Mouse (Mus musculus) erythroblast, embryonic 14.5 days (primary cell): ENCODE results near the gene Fam78a. TPM values are rescaled to one million over a fixed set of nuclear protein-coding genes. Genes with fewer than 3 reads are reported as not detected.
A peak's percentile ranks its signal among the peaks of the same experiment; 100 is the strongest.

Experiments
- H3K27me3 ChIP-seq: 2 replicates; pipeline ENCODE4 v1.6.1; 2012; ENCODE audit warnings: inconsistent platforms; ENCODE audit not compliant: control insufficient read depth
- H3K36me3 ChIP-seq: 2 replicates; pipeline ENCODE4 v1.6.1; 2012; ENCODE audit warnings: mild to moderate bottlenecking, inconsistent platforms; ENCODE audit not compliant: control insufficient read depth
- H3K4me1 ChIP-seq: 2 replicates; pipeline ENCODE4 v1.6.1; 2012; ENCODE audit warnings: inconsistent platforms; ENCODE audit not compliant: control insufficient read depth
- H3K4me3 ChIP-seq: replicated peaks from 2 replicates; pipeline ENCODE3; 2012; ENCODE audit warnings: moderate library complexity, mild to moderate bottlenecking, inconsistent platforms
- H3K9me3 ChIP-seq: 2 replicates; pipeline ENCODE4 v1.6.1; 2012; ENCODE audit warnings: low read length, inconsistent platforms, mixed read lengths; ENCODE audit not compliant: control insufficient read depth
- GATA1 ChIP-seq: IDR thresholded peaks from 2 replicates; pipeline ENCODE4 v1.6.1; 2012; ENCODE audit warnings: low read length, inconsistent platforms, mixed read lengths
- TAL1 ChIP-seq: IDR thresholded peaks from 3 replicates; pipeline ENCODE4 v1.6.1; 2012; ENCODE audit warnings: low read length, inconsistent platforms, mixed read lengths
- polyA plus RNA-seq: library from polyadenylated mRNA; stranded (reverse); fragments of >175 nt; gene quantifications from 2 replicates; pipeline ENCODE4 v1.2.3, GENCODE M21; 2012

Gene Fam78a
- polyA plus RNA-seq, 1 experiment = 12.5 TPM

DNA sequence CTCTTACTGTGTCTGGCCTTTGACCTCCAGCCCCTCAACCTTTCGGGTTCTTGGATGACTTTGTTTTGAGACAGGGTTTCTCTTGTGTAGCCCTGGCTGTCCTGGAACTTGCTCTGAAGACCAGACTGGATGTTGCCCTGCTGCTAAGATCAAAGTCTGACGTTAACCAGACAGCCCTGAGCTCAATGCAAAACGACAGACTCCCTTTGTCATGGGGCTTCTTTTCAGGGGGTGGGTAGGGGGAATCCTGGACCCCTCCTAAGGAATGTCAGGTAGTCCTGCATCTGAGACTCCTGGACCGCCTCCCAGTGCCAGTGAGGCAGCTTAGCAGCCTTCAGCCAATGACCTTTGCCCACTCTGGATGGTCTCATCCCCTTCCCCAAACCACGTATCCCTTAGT is 25.9 kb downstream of the Fam78a start:
- Histone ChIP-seq H3K36me3 (peaks cover 53% of the 10 kb centered on the region), H3K4me3 (no peak overlapping the region), H3K9me3 (no peaks in the 10 kb centered on the region), H3K4me1 (peaks cover 88% of the 10 kb centered on the region), H3K27me3 (no peaks in the 10 kb centered on the region)
- TF ChIP-seq TAL1 (no peak), GATA1 (no peak)

DNA sequence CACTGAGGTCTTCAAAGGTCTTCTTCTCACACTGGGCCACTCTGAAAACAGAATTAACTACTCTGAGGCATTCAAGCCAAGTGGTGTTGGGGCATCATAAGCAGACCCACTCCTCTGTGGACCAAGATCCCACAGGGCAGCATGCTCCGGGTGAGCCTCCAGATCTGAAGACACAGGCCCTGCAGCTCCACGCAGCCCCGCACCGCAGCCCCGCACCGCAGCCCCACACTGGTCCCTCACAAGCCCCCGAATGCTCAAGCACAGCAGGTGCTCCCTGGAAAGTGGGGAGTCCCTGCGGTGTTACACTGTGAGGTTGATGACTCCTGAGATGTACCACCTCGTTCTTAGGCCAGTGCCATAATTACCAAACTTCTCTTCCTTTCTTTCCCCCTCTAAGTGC is 26.4 kb downstream of the Fam78a start:
- Histone ChIP-seq H3K36me3 (peaks cover 53% of the 10 kb centered on the region), H3K4me1 (peaks cover 83% of the 10 kb centered on the region), H3K9me3 (no peaks in the 10 kb centered on the region), H3K4me3 (no peak overlapping the region), H3K27me3 (no peaks in the 10 kb centered on the region)
- no peak for TF ChIP-seq GATA1
- TF ChIP-seq TAL1 = no peak

DNA sequence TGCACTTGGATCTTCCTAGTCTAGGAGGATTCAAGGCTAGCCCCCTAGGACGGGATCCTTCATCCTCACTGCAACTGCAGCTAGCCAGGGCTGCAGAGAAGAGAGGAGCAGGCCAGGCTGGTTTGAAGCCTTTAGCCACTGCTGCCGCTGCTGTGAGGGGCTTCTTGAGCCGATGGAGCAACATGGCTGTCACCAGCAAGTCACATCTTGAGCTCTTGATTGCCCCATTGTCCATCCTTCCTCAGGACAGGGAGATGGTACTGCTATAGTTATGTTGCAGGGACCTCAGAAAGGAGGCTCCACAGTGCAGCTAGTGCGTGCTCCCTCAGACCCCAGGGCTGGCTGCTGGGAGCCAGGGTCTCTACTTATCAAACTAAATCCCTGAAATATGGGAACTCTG is 26.9 kb downstream of the Fam78a start:
- peaks cover 79% of the 10 kb centered on the region for H3K4me1 ChIP-seq
- H3K9me3 ChIP-seq = no peaks in the 10 kb centered on the region
- no peaks in the 10 kb centered on the region for H3K27me3 ChIP-seq
- TF ChIP-seq TAL1 (no peak), GATA1 (0 out of 2 replicates have a peak, but pooled peaks have one; percentile 54)
- no peak overlapping the region for H3K4me3 ChIP-seq
- H3K36me3 ChIP-seq = peaks cover 50% of the 10 kb centered on the region

DNA sequence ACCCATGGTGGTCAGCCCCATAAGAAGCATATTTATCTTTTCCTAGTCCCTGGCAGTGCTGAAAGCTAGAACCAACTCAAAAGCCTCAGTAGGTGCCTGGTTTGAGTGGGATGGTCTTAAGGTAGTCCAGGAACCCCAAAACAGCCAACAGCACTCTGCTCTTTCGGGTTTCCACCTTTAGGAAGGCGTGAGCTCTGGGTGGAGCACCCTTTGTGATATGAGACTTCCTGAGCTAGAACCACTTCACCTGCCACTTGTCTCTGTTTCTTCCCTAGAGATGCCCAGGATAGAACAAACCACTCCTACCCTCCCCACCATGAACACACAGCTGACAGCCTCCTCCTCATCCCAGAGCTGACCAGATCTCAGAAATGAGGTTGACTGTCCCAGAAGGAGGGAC is 27.3 kb downstream of the Fam78a start:
- peaks cover 49% of the 10 kb centered on the region for H3K36me3 ChIP-seq
- TF ChIP-seq GATA1 (no peak), TAL1 (no peak)
- H3K4me3 ChIP-seq = no peak overlapping the region
- H3K9me3 ChIP-seq = no peaks in the 10 kb centered on the region
- H3K27me3 ChIP-seq = no peaks in the 10 kb centered on the region
- H3K4me1 ChIP-seq = peaks cover 74% of the 10 kb centered on the region

DNA sequence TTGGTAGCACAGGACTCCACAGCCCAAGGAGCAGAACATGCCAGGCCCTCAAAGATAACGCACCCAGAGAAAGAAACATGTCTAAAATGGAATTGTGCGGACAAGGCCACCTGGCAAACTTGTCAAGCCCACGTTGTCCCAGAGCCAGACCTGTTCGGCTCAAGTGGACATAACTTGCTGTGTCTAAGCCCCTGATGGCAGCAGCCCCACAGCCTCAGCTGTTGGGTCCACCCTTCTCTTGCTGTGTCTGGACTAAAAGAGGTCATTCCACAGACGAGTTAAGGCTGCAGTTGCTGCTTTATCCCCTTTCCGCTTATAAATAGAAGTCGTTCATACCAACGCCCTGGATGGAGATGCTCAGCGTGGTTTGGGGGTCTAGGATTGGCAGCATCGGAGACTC is 28.1 kb downstream of the Fam78a start:
- H3K4me1 ChIP-seq = peaks cover 66% of the 10 kb centered on the region
- no peaks in the 10 kb centered on the region for H3K27me3 ChIP-seq
- peaks cover 51% of the 10 kb centered on the region for H3K36me3 ChIP-seq
- H3K9me3 ChIP-seq = no peaks in the 10 kb centered on the region
- no peak for TF ChIP-seq GATA1
- TF ChIP-seq TAL1 = no peak
- no peak overlapping the region for H3K4me3 ChIP-seq

DNA sequence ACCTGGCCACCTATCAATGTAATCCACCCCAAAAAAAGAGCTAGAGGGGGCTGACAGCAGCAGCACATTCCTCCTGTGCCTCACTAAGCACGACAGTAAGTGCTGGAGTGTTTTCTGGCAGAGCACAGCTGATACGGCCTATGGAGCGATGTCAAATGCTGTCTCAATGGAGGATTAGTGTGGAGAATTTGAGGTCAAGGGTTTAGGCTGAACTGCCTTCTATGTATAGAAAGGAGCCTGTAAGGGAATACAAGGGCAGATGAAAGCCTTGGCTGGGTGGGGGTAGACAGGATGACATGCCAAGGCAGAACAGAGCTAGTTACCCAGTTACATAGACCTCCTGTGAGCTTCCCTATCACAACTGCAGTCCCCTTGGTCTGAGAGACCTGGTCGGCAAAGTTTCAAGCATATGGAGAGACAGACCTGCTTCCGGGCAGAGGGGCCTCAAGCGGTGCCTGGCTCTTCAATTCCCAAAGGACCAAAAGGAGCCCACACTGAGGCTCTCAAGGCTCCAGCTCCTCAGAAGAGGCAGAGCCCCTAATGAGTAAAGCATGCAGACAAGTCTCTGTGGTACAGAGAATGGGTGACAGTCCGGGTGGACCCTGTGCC is 29.2 kb downstream of the Fam78a start:
- Histone ChIP-seq H3K4me1 (peaks cover 55% of the 10 kb centered on the region), H3K36me3 (peaks cover 53% of the 10 kb centered on the region), H3K4me3 (no peak overlapping the region), H3K9me3 (no peaks in the 10 kb centered on the region), H3K27me3 (no peaks in the 10 kb centered on the region)
- TF ChIP-seq GATA1 = no peak
- no peak for TF ChIP-seq TAL1

DNA sequence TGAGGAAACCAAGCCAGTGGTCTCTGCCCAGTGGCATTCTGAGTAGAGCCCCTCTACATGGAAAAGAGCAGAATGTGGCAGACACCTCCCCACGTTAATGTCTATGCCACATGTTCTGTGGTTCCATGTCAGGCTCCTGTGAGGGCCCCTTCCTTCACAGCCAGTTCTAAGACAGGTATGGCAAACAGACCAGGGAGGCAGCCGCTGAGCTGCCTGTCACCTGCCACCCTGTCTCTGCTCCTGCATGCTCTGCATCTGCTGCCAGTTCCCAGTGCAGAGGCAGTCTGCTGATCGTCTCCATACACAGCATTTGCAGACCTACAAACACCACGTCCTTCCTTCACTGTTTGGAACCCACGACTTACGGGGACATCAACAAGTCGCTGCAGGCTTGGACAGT is 32.2 kb downstream of the Fam78a start:
- Histone ChIP-seq H3K36me3 (peaks cover 69% of the 10 kb centered on the region), H3K9me3 (no peaks in the 10 kb centered on the region), H3K4me3 (no peak overlapping the region), H3K4me1 (peaks cover 27% of the 10 kb centered on the region), H3K27me3 (no peaks in the 10 kb centered on the region)
- TF ChIP-seq GATA1 = no peak
- no peak for TF ChIP-seq TAL1

DNA sequence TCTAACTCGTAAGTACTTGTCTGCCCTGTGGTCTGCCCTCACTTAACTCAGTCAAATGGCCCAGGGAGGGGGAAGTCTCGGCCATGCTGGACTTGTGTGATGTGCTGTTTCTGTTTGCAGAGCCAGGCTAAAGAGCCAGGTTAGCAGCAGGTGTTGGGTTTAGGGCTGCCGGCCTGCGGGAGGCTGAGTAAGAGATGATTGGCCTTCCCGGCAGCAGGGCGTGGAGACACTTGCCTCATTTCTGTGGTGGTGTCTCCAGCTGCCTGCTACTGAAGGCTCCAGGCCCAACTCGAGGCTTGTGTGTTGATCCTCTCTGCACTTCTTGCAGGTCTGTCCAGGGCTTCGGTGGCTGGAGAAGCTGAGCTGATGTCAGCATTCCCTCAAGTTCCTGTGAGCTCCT is 32.9 kb downstream of the Fam78a start:
- peaks cover 20% of the 10 kb centered on the region for H3K4me1 ChIP-seq
- H3K4me3 ChIP-seq = no peak overlapping the region
- H3K9me3 ChIP-seq = no peaks in the 10 kb centered on the region
- H3K36me3 ChIP-seq = peaks cover 76% of the 10 kb centered on the region
- TF ChIP-seq TAL1 (no peak), GATA1 (no peak)
- H3K27me3 ChIP-seq = no peaks in the 10 kb centered on the region

DNA sequence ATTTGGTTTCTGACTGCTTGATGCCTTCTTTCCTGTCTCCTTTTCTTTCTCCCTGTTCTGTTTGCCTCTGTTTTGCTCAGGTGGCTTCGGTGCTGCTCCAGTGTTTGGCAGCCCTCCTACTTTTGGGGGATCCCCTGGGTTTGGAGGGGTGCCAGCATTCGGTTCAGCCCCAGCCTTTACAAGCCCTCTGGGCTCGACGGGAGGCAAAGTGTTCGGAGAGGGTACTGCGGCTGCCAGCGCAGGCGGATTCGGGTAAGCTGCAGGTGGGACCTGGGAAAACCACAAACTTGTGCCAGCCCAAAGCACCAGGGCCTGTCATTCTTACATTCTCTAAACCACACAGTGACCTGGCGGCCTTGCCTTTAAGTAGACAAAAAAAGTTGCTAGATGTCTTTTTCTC is 37.3 kb downstream of the Fam78a start:
- no peaks in the 10 kb centered on the region for H3K27me3 ChIP-seq
- H3K4me3 ChIP-seq = no peak overlapping the region
- H3K9me3 ChIP-seq = no peaks in the 10 kb centered on the region
- peaks cover 95% of the 10 kb centered on the region for H3K36me3 ChIP-seq
- TF ChIP-seq GATA1 (no peak), TAL1 (no peak)
- H3K4me1 ChIP-seq = peaks cover 2% of the 10 kb centered on the region; the same call in 1 of the 2 replicates

DNA sequence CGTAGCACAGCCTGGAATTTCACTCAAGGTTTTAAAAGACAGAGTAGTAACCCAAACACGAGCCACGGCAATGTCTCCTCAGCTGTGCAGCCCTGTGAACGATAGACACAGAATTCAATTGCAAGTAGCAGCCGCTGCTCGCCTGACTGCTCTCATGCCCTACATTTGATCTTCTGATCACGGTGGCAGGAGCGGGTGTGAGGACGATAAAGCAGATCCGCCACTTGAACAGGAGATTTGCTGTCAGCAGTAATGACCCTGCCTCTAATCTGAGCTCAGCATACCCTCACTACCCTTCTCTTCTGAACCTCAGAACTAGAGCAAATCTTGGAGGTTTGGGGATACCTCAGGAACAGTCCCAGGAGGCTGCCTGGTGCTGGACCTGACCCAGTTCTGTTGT is 38.6 kb downstream of the Fam78a start:
- Histone ChIP-seq H3K9me3 (no peaks in the 10 kb centered on the region), H3K36me3 (peaks cover 95% of the 10 kb centered on the region), H3K4me1 (peaks cover 5% of the 10 kb centered on the region)

More for the DNA sequence above, 38.6 kb downstream of the Fam78a start:
- Histone ChIP-seq H3K4me3 (no peak overlapping the region), H3K27me3 (no peaks in the 10 kb centered on the region)
- TF ChIP-seq TAL1 (no peak), GATA1 (no peak)
